Mouse (Mus musculus): ENCODE measurements around the gene Zfpm1. TPM values are rescaled to one million over a fixed set of nuclear protein-coding genes. Genes with fewer than 3 reads are reported as not detected.

Gene Zfpm1
- polyA plus RNA-seq, 1 experiment from 2014 or later: 0.89 TPM

DNA sequence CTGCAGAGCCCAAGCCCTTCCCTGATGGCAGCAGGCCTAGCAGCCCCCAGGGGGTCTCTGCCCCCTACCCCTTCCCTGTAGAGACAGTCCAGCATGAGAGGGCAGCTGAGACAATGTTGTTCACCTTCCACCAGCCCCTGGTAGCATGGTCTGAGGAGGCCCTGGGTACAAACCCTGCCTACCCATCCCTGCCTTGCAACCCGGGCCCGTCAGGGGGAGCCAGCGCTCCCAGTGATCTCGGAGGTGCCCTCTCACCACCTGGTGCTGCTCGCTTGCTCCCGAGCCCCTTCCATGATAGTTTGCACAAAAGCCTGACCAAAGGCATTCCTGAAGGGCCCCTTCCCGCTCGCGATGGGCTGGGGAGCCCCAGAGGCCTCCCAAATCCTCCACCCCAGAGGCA, 21.2 kb upstream of the Zfpm1 start:
- Histone ChIP-seq H3K9me3 (no peaks in the 10 kb centered on the region), H3K27ac (replicated peaks) (no peak overlapping the region), H3K4me1 (no peaks in the 10 kb centered on the region), H3K27me3 (no peaks in the 10 kb centered on the region), H3K4me3 (no peak overlapping the region), H3K4me2 (replicated peaks) (no peak overlapping the region), H3K9ac (replicated peaks) (no peak overlapping the region), H3K36me3 (no peaks in the 10 kb centered on the region)
- no peak for ATAC-seq (replicated peaks)
- 54% methylated on average over 9 of the region's 9 CpGs for WGBS

DNA sequence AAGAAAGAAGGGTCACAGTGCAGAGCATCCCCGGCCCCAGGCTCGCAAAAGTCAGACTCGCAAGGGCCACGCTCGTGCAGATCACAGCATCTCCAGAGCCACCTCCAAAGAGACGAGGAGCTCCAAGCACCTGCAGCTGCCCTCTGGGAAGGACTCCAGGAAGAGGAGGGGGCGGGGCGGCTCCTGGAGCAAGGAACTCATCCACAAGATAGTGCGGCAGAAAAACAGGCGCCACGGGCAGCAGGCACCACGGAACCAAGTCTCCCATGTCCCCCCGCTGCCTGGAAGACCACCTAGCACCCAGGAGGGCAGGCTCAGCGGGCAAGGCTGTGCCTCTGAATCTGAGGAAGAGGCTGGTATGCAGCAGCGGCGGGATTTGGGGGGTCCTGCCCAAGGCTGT, 19.1 kb upstream of the Zfpm1 start:
- no peaks in the 10 kb centered on the region for H3K36me3 ChIP-seq
- WGBS: 76% methylated on average over 16 of the region's 16 CpGs
- no peak for ATAC-seq (replicated peaks)
- no peak overlapping the region for H3K4me2 ChIP-seq (replicated peaks)
- 0 out of 2 replicates have a peak, but pooled peaks cover 3% of the 10 kb centered on the region for H3K4me1 ChIP-seq
- no peaks in the 10 kb centered on the region for H3K27me3 ChIP-seq
- no peak overlapping the region for H3K9ac ChIP-seq (replicated peaks)
- H3K9me3 ChIP-seq: no peaks in the 10 kb centered on the region
- no peak overlapping the region for H3K27ac ChIP-seq (replicated peaks)
- no peak overlapping the region for H3K4me3 ChIP-seq

DNA sequence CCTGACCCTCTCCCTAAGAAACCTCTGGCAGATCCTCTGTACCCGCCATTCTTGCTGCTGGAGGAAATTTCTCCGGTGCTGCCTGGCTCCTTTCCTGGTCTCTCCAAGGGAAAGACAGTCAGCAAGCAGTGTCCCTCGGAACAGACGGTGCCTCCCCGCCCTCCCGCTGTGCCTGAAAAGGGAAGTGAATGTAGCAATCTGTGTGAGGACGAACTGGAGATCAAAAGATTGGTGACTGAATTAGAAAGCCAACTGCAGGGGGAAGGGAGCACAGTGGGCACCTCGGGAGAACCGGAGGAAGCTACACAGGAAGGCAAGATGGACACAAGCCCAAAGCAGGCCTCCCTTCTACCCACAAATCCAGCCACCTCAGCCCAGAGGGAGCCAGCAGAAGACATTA, 17.7 kb upstream of the Zfpm1 start:
- no peak overlapping the region for H3K9ac ChIP-seq (replicated peaks)
- no peaks in the 10 kb centered on the region for H3K9me3 ChIP-seq
- no peak overlapping the region for H3K4me2 ChIP-seq (replicated peaks)
- H3K27me3 ChIP-seq: no peaks in the 10 kb centered on the region
- no peak overlapping the region for H3K27ac ChIP-seq (replicated peaks)
- no peaks in the 10 kb centered on the region for H3K36me3 ChIP-seq
- 29% methylated on average over 9 of the region's 9 CpGs for WGBS
- peaks cover 9% of the 10 kb centered on the region for H3K4me1 ChIP-seq
- no peak overlapping the region for H3K4me3 ChIP-seq
- no peak for ATAC-seq (replicated peaks)

DNA sequence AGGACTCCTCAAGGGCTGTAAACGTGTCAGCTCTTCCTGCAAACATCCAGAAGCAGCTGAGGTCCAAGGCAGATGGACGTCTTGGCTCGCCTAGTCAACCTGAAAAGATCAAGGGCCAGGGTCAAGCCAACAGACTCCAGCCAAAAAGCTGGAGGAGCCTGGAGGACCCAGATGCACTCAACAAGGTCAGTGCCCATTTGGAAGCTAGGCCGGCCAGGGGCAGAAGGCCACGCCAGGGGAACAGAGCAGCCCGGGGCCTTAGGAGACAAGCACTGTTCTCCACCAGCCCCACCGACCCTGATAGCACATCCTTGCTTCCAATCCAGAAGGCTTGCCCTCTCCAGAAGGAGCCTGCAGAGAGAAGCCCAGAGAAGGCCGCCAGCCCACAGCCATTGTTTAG, 16.4 kb upstream of the Zfpm1 start:
- H3K9me3 ChIP-seq: no peaks in the 10 kb centered on the region
- no peak overlapping the region for H3K4me3 ChIP-seq
- H3K9ac ChIP-seq (replicated peaks): no peak overlapping the region
- no peak overlapping the region for H3K27ac ChIP-seq (replicated peaks)
- no peaks in the 10 kb centered on the region for H3K36me3 ChIP-seq
- no peak overlapping the region for H3K4me2 ChIP-seq (replicated peaks)
- WGBS: 94% methylated on average over 8 of the region's 8 CpGs
- H3K27me3 ChIP-seq: no peaks in the 10 kb centered on the region
- peaks cover 13% of the 10 kb centered on the region for H3K4me1 ChIP-seq
- ATAC-seq (replicated peaks): no peak

DNA sequence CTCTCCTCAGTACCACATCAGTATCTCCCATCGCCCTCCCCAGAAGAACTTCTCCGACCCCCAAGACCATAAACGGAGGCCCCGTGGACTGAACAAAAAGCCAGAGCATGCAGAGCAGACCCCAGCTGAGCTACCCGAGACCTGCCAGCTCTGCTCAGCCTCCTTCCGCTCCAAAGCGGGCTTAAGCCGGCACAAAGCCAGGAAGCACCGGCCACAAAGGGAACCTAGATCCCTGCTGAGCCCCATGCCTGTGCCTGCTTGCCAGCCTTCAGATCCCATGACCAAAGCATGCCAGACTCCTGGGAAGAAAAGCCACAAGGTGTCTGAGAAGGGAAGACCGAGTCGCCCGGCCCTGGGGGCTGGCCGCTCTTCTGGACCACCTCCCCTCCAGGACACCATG, 15.1 kb upstream of the Zfpm1 start:
- no peak overlapping the region for H3K4me2 ChIP-seq (replicated peaks)
- no peak overlapping the region for H3K9ac ChIP-seq (replicated peaks)
- 9% methylated on average over 13 of the region's 13 CpGs for WGBS
- H3K27me3 ChIP-seq: no peaks in the 10 kb centered on the region
- H3K27ac ChIP-seq (replicated peaks): no peak overlapping the region
- H3K9me3 ChIP-seq: no peaks in the 10 kb centered on the region
- no peak for ATAC-seq (replicated peaks)
- H3K36me3 ChIP-seq: no peaks in the 10 kb centered on the region
- H3K4me3 ChIP-seq: no peak overlapping the region
- H3K4me1 ChIP-seq: peaks cover 13% of the 10 kb centered on the region

DNA sequence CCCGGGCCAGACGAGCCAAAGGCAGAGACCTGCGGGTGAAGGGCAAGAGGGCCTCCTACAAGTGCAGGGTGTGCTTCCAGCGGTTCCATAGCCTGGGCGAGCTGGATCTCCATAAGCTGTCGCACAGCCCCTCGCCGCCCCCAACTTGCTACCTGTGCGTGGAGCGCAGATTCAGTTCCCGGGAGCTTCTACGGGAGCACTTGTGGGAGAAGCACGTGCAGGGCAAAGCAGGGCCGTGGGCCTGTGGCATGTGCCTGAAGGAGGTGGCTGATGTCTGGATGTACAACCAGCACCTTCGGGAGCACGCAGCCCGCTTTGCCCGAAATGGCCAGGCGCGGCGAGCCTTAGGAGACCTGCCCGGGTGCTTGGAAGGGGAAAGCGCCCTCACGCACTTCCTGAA, 13.1 kb upstream of the Zfpm1 start:
- ATAC-seq (replicated peaks): no peak
- peak overlapping the region; percentile 45 for H3K4me3 ChIP-seq
- no peaks in the 10 kb centered on the region for H3K27me3 ChIP-seq
- H3K4me2 ChIP-seq (replicated peaks): peak overlapping the region; percentile 66
- H3K36me3 ChIP-seq: no peaks in the 10 kb centered on the region
- no peaks in the 10 kb centered on the region for H3K9me3 ChIP-seq
- 63% methylated on average over 24 of the region's 24 CpGs for WGBS
- H3K9ac ChIP-seq (replicated peaks): peak overlapping the region; percentile 43; the same call in 1 of the 2 replicates
- H3K27ac ChIP-seq (replicated peaks): no peak overlapping the region
- peaks cover 13% of the 10 kb centered on the region for H3K4me1 ChIP-seq

DNA sequence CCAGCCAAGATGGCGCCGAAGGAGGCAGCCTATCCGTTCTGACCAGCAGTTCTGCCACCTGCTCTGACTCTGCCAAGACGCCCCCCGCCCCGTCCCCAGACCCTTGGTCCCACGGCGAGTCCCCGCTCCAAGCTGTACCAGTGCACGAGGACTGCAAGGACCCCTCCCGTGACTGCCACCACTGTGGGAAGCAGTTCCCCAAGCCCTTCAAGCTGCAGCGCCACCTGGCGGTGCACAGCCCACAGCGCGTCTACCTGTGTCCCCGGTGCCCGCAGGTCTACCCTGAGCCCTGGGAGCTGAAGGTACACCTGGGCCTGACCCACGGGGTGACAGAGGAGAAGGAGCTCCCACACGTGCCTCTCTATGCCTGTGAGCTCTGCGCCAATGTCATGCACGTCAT, 12.5 kb upstream of the Zfpm1 start:
- 5% methylated on average over 21 of the region's 21 CpGs for WGBS
- Histone ChIP-seq H3K27ac (replicated peaks) (no peak overlapping the region), H3K9ac (replicated peaks) (peak overlapping the region; percentile 43; the same call in 1 of the 2 replicates), H3K36me3 (no peaks in the 10 kb centered on the region), H3K27me3 (no peaks in the 10 kb centered on the region), H3K4me2 (replicated peaks) (peak overlapping the region; percentile 66), H3K4me1 (peaks cover 13% of the 10 kb centered on the region), H3K9me3 (no peaks in the 10 kb centered on the region), H3K4me3 (peak overlapping the region; percentile 45)
- peak; percentile 36 for ATAC-seq (replicated peaks)

DNA sequence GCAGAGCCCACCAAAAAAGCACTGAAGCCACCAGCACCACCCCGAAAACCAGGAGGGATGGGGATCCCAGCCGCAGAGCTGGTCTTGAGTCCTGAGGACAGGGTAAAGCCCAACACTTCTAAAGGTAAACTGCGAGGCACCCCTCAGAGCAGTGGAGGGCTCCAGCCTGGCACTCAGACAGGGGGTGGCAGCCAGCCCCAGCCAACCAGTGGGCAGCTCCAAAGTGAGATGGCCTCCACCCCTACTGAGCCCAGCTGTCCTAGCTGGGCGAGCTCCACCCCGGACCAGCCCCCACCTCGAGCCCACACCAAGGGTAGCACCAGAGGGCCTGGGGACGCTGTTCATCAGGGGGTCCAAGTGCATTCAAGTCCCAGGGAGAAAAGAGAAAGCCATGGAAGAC, 11.4 kb upstream of the Zfpm1 start:
- H3K4me2 ChIP-seq (replicated peaks): no peak overlapping the region
- 73% methylated on average over 7 of the region's 7 CpGs for WGBS
- no peaks in the 10 kb centered on the region for H3K27me3 ChIP-seq

DNA sequence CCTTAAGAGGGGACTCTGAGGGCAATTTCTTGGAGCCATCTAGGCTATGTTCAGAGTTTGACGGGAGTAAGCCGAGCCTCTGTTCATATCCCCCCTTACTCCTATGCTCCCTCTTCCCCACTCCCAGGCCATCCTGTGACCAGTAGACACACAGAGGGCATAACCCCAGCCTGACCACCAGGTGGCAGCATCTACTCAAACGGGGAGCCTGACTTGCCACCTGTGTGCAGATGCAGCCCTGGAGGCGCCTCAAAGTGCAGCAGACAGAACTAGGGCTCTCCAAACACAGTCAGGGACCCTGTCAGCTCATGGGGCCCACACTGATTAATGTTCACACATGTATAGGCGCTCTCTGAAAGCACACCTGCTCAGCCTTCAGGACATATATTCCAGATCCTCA, 8.8 kb upstream of the Zfpm1 start:
- no peak overlapping the region for H3K4me3 ChIP-seq
- ATAC-seq (replicated peaks): peak; percentile 68
- no peaks in the 10 kb centered on the region for H3K9me3 ChIP-seq
- no peak overlapping the region for H3K4me2 ChIP-seq (replicated peaks)
- no peaks in the 10 kb centered on the region for H3K36me3 ChIP-seq
- no peak overlapping the region for H3K27ac ChIP-seq (replicated peaks)
- no peaks in the 10 kb centered on the region for H3K27me3 ChIP-seq
- 6% methylated on average over 5 of the region's 5 CpGs for WGBS
- no peak overlapping the region for H3K9ac ChIP-seq (replicated peaks)
- peaks cover 10% of the 10 kb centered on the region for H3K4me1 ChIP-seq

More for the DNA sequence above, 11.4 kb upstream of the Zfpm1 start:
- no peak overlapping the region for H3K4me3 ChIP-seq
- H3K9me3 ChIP-seq: no peaks in the 10 kb centered on the region
- no peak overlapping the region for H3K9ac ChIP-seq (replicated peaks)
- H3K27ac ChIP-seq (replicated peaks): no peak overlapping the region
- peaks cover 13% of the 10 kb centered on the region for H3K4me1 ChIP-seq
- ATAC-seq (replicated peaks): no peak
- no peaks in the 10 kb centered on the region for H3K36me3 ChIP-seq

DNA sequence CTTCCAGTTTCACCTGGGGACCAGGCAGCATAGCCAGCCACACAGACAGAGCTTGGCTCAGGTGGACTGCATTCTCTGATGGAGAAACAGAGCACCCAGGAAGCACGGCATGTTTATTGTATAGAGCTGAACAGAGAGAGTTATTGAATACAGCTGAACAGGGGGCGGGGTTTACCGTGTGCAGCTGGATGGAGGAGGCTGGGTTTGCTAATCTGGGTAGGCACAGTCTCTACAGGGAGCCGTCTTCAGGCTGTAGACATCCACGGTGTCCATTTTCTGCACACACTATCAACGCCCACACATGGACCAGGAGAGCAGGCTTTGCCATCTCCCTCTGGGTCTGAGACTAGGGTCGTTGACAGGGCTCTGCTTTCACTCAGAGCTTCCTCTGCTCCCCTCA, 8.1 kb upstream of the Zfpm1 start:
- no peak overlapping the region for H3K9ac ChIP-seq (replicated peaks)
- WGBS: 38% methylated on average over 7 of the region's 7 CpGs

DNA sequence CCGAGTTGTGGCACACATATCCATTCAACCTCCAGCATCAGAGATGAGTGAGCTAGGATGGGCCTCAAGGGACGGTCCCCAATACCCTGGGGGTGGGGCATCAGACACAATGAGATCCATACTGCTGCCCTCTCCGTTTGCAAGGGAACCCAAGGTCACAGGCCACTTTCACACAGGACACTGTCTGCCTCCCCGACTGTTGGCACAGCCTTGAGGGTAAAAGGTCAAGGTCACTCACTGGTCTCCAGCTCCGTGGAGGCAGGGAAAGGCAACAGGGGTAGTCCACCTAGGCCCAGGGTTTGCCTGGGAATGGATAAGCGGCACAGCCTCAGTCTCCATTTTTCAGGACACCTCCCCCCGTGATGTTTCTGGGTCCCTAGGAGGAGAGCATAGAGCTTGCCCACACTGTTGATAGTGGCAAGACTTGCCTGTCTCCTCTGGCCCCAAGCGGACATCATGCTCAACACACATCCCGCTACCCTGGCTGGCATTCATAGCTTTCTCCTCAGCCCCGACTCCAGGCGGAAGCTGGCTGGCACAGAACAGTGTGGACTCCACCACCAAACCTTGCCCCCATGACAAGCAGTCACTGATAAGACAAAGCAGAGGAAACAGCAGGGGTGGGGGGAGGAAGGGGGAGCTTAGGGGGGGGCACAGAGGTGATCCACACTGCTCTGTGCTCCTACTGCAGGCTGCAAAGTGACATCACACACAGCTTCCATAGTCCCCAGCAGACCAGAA, 7.1 kb upstream of the Zfpm1 start:
- Histone ChIP-seq H3K9me3 (no peaks in the 10 kb centered on the region), H3K9ac (replicated peaks) (no peak overlapping the region), H3K27ac (replicated peaks) (no peak overlapping the region), H3K4me1 (no peaks in the 10 kb centered on the region), H3K36me3 (no peaks in the 10 kb centered on the region), H3K4me3 (no peak overlapping the region), H3K27me3 (no peaks in the 10 kb centered on the region), H3K4me2 (replicated peaks) (no peak overlapping the region)
- 81% methylated on average over 11 of the region's 11 CpGs for WGBS
- no peak for ATAC-seq (replicated peaks)

More for the DNA sequence above, 8.1 kb upstream of the Zfpm1 start:
- no peak for ATAC-seq (replicated peaks)
- Histone ChIP-seq H3K27me3 (no peaks in the 10 kb centered on the region), H3K27ac (replicated peaks) (no peak overlapping the region), H3K36me3 (no peaks in the 10 kb centered on the region), H3K4me3 (no peak overlapping the region), H3K4me1 (peaks cover 8% of the 10 kb centered on the region), H3K9me3 (no peaks in the 10 kb centered on the region), H3K4me2 (replicated peaks) (no peak overlapping the region)

DNA sequence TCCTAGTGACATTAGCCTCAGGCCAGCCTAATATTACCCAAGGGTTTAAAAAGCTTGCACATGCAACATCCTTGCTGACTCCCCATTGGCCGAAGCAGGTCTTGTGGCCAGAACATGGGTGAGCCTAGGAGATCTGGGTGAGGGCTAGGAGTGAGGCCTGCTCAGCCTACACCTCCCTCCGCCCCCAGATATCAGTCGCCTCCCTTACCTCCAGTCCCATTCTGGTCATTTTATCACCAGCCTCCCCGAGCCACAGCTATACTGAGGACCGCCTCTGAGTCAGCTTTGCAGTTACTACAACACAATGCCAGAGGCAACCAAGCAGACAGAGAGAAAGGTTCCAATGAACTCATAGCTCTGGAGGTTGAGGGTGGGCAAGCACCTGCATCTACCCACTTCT, 5.6 kb upstream of the Zfpm1 start:
- H3K9ac ChIP-seq (replicated peaks): no peak overlapping the region
- no peak overlapping the region for H3K4me2 ChIP-seq (replicated peaks)
- H3K4me3 ChIP-seq: no peak overlapping the region
- no peak for ATAC-seq (replicated peaks)
- no peak overlapping the region for H3K27ac ChIP-seq (replicated peaks)
- 92% methylated on average over 5 of the region's 5 CpGs for WGBS
- H3K36me3 ChIP-seq: no peaks in the 10 kb centered on the region
- H3K9me3 ChIP-seq: no peaks in the 10 kb centered on the region
- H3K27me3 ChIP-seq: no peaks in the 10 kb centered on the region
- H3K4me1 ChIP-seq: no peaks in the 10 kb centered on the region

Data from forebrain, embryonic 15.5 days (tissue).